Mouse (Mus musculus): ENCODE results near the gene Lage3.
"Not testable (repeated sequence)": the region's sequence is repeated elsewhere in the genome, so short reads cannot be mapped to it uniquely, and the experiment has no call there.

Lage3 gene

DNA sequence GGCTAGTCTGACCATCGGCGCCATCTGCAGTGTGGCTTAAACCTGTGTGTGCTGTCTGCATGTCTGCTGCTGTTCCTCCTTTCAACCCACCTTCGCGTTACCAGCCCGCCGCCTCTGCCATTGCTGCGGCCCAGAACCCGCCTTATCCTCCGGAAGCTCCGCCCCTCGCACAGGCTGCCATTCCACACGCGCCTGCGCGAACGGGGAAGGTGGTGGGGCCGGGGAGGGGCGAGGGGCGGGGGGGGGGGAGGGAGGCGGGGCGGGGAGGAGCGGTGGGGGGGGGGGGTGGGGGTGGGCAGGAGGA lies at the start of gene Lage3:
Gene Lage3, minus strand, starts transcription at position 152 of the 304 bp plus-strand sequence.
- no peak for DNase-seq (ENCODE audit: low spot score)

GRCm38 (mm10) chrX:74400136-74400535 lies 46.7 kb upstream of the Lage3 start:
- DNase-seq (ENCODE audit: low spot score): no peak

- peak; percentile 27 for DNase-seq (ENCODE audit: low spot score)
These were observed 39.4 kb upstream of the Lage3 start, which contains the start of the genes Fam3a and Ikbkg for GRCm38 (mm10) chrX:74392535-74393443. Gene Fam3a (minus strand): TSS chrX:74393272. Gene Ikbkg (plus strand): TSS chrX:74393290.

- DNase-seq (ENCODE audit: low spot score): no peak
These were observed 34.7 kb upstream of the Lage3 start for GRCm38 (mm10) chrX:74388153-74388552.

DNA sequence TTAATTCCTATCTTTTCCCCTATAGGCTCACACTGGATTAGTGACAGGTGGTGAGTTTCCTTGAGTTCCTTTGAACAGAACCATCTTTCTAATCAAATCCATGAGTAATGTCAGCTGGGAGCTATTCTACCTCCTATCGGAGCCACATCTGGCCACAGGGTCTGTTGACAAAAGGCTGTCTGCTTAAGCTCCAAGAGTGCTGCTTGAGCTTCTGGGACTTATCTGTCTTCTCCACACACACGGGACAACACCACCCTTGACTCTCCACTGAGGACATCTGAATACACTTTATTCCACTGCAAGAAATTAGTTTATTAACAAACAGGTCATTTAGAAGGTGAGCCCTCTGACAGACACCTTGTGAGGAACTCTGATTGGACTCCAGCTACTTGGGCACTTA lies 31.0 kb upstream of the Lage3 start:
- DNase-seq (ENCODE audit: low spot score): no peak

DNA sequence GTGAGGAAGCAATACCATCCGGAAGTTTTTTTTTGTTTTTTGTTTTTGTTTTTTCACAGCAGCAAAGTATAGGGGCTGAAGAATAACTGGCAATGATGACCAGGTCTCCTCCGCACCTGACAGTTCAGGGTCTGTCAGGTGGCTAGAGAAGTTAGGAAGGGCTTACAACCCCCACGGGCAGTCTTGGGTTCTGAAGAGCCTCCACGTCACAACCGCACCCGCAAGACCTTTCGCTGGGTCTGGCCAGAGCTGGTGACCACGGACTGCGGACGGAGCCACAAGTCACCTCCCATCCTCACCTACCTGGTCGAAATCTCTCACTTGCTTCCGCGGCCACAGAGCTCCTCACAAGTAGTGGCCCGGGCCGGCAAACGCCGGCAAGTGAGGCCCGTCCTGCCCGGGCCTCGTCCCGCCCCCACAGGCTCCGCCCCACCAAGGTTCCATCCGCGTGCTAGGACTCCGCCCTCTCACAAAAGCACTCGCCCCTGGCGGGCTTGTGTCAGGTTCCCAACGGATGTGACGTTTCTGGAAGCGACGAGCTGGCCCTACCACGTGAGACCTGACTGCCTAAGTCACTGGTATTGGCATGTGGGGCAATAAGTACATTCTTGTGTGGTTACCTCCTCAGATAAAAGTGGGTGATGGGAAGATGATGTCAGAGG lies 19.6 kb upstream of the Lage3 start, which contains the start of the genes Ubl4a and Slc10a3:
Gene Ubl4a, minus strand, starts transcription at position 331 of the 662 bp plus-strand sequence.
Gene Slc10a3, minus strand, starts transcription at position 462 of the 662 bp plus-strand sequence.
- peak; percentile 29 for DNase-seq (ENCODE audit: low spot score)

DNA sequence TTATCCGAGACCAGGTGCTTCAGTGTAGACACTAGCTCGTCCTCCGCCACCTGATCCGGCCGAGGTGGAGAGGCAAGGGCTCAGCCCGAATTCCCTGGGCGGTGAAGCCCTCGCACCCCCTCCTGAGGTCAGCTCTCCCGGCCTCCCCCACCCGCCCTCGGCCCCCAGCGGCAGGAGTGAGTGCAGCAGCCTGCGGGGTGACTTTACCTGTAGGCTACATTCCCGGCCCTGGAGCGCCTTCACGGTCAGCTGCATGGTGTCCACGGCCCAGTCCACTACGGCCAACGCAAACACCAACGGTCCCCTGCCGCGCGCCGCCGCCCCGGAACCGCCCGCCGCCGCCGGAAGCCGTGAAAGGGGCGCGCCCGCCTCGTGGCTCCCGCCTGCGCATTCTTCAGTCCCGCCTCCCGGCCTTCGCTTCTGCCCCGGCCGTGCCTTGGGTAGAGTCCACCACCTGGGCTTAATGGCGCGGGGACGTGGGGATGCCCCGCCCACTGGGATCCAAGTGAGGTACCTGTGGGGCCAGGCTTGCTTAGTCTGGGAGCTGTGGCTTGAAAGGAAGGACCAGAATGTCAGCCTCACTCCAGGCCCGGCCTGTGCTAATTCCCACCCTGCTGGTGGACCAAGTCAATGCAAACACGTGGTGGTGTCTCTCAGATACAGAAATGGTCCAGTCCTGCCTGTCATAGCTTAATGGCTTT lies 14.9 kb upstream of the Lage3 start:
- DNase-seq (ENCODE audit: low spot score): peak; percentile 19

DNA sequence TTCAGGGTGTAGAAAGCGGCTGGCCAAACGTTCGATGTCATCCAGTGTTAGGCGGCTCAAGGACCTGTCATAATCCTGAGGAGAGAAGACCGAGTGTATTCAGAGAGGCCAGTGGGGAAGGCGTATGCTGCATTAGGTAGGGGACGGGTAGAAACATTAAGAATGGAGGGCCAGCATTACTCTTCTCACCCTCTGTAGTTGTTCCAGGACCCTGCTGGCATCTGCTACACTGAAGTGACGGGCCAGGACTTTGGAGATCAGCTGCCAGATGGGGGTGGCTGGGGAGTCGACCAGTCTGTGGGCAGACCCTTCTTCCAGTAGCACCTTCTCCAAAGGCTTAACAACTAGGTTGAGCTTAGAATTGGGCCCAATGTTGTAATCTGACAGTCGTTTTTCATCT lies 14.1 kb upstream of the Lage3 start:
- no peak for DNase-seq (ENCODE audit: low spot score)

- no peak for DNase-seq (ENCODE audit: low spot score)
These were observed 5.8 kb upstream of the Lage3 start for GRCm38 (mm10) chrX:74359171-74359570.

- not testable (repeated sequence) for DNase-seq (ENCODE audit: low spot score)
These were observed 3.7 kb upstream of the Lage3 start for GRCm38 (mm10) chrX:74357069-74357468.

DNA sequence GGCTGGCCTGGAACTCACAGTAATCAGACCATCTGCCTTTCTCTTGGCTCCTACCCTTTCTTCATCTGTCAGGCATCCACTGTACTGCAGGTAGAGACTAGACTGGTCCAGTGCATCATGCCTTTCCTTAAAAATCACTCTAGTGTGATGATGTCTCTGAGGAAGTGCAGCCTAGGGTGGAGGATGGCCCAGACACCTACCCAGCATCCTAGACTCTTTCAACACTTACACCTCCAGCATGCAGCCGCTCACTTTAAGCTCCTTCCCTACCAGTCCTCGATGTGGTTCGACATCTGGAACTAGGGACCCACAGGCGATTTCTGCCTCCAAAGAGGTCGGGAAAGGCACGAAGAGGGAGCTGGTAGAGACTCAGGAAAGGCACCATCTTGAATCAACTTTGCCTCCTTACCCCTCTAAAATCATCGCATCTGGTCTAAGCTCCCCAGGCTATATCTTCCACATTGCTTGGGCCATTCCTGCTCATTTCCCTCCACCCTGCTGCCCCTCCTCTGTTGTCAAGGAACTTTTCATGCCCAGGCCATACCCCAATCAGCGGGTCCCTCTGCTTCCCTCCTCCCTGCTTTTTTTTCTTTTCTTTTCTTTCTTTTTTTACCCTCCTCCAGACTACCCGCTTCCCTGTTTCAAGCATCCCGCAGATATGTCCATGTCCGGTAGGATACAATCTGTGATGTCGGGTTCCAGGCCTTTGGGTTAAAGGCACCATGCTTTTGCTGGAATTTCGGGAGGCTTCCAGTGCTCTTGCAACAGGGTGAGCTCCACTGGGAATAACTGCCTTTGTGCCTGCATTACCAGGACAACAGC lies 562 bp downstream of the Lage3 start:
- DNase-seq (ENCODE audit: low spot score): no peak

DNA sequence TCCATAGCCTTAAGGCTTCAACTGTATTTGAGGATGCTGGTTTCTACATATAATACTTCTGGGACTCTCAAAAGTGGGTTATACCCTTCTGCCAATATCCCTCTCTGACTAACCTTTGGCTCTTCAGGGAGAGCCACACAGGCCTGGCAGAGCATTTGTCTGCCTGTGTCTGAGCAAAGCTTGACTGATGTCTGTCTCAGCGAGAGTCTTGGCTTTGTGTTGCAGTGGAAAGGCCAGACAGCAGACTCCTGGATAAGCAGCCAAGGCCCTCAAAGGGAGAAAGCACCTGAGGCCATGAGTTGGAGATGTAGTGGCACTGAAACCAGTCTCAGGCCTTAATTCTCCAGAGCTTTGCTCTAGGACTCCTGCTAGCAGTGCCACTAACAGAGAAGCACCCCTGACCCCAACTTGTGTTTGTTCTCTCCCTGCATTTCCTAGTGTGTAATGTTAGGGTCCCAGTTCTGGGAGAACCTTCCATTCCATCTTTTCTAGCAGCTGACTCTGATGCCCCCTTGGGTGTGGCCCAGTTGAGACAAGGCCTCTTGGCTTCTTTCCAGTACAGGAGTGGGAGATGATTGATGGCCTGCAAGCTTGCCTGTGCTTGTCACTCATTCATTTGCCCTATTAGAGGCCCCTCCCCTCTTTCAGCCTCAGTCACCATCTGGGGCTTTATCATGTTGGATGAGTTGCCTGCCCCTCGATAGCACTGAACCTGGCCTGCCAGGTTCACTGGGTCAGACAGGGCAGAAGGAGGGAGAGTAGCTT lies 23.1 kb downstream of the Lage3 start:
- no peak for DNase-seq (ENCODE audit: low spot score)

DNA sequence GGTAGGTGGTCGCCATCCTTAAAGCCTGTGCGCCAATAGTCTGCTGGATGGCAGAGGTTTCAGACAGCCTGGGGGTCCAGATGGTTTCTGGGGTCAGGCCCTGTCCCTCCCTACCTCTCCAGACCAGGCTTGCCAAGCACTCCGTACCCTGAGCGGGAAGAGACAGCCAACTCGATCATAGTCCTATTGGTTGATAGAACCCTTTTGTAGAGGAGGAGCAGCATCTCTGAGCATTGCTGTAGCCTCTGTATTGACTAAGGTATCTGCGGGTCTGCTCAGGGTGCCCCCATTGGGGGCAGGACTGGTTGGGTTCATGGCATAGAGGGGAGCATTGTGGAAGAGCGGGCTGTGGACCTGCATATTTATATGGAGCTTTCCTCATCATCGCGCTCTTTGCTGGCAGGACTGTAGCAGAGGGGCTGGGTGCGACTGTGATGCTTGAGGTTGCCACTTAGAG lies 24.2 kb downstream of the Lage3 start:
- no peak for DNase-seq (ENCODE audit: low spot score)

DNA sequence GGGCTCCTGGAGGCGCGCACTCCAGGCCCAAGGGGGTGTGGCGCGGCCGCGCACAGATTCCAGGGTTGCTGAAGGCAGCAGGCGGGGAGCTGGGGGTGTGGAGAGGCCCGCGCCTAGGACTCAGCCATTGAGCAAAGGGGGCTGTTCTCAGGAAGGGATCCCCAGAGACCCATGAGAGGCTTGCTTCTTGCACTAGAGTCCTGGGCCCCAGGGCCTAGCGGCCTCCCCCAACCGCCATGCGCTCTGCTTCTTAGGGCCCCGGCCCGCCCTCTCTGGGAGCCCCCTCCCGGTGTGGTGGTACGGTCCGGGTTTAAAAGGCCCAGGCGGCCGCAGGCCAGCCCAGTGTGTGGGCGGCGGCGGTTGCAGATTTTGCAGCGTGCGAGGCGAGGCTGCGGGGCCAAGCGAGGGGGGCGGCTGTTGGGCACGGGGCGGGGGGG lies 24.7 kb downstream of the Lage3 start, which contains the start of gene Plxna3:
Gene Plxna3, plus strand, starts transcription at position 342 of the 437 bp plus-strand sequence.
- no peak for DNase-seq (ENCODE audit: low spot score)

- DNase-seq (ENCODE audit: low spot score): peak; percentile 43
These were observed 40.6 kb downstream of the Lage3 start, which contains the start of gene Fam50a for GRCm38 (mm10) chrX:74312540-74313464. Gene Fam50a (plus strand): TSS chrX:74313033.

DNA sequence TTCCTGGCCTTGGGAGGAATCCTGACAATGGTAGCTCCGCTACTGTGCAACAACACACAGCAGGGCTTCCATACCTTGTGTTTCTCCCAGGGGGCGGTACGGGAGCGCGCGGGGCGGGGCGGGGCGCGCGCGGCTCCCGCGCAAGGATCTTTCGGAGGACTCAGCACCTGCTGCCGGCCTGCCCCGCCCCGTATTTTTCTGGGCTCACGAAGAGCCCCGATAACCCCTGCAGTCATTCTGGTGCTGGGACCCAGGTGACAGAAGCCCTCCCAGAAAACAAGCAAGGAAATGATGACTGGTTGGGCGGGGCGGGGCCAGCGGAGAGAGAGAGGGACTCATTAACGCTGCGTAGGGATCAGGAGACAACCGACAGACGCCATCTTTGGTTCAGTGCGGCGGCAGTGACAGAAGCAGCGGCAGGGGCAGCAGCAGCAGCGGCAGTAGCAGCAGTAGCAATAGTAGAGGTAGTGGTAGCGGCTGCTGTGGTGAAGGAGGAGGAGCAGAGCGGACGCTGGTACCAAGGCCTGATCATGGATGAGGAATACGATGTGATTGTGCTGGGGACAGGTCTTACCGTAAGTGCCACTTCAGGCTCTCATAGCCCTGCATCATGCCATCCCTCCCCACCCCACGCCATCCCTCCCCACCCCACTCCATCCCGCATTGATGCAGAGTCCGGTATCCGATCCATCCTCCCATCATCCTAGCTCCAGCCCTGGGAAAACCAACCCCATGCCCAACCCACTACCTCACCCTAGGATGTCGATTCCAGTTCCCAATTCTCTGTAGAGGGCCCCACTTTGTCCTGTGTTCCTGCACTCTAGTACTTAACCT lies 48.3 kb downstream of the Lage3 start, which contains the start of gene Gdi1:
Gene Gdi1, plus strand, starts transcription at position 132 of the 834 bp plus-strand sequence.
- DNase-seq (ENCODE audit: low spot score): peak; percentile 15

All from urinary bladder, postnatal 10 days (tissue).